Mouse (Mus musculus): ENCODE measurements around the gene Sox14.

Sox14 gene

DNA sequence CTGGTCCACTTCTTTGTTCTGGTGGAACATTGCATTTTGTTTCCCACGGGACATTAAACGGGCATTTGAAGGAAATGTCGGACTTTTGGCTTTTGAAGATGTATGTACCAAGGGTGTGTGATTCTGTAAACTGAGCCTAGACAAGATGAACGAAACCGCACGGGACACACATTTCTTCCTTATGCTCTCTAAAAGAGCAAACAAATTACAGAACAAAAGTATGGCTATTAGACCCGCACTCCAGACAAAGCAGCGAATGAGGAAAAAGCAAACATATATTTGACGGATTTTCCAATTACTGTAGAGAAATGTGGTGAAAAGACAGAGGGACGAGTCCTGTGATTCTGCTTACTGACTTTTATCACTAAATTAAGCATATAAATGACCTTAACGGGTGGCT is 7.9 kb downstream of the Sox14 start:
- Histone ChIP-seq H3K4me1 (replicated peaks; ENCODE audit: low read depth, low read length) (peaks cover 48% of the 10 kb centered on the region), H3K27me3 (ENCODE audit: insufficient read depth, low read length) (peaks cover 98% of the 10 kb centered on the region), H3K4me3 (replicated peaks; ENCODE audit: low read length) (no peak overlapping the region), H3K36me3 (ENCODE audit: insufficient read depth, low read length) (no peaks in the 10 kb centered on the region), H3K9me3 (ENCODE audit: low read length) (0 out of 2 replicates have a peak, but pooled peaks cover 4% of the 10 kb centered on the region)
- no peak for TF ChIP-seq NANOG (IDR thresholded peaks at IDR 0.05; ENCODE audit: borderline replicate concordance, low read length)
- TF ChIP-seq POU5F1 (IDR thresholded peaks at IDR 0.05; ENCODE audit: borderline replicate concordance, low read length), result no peak
- no peak for TF ChIP-seq CTCF (conservative IDR thresholded peaks at IDR 0.05; ENCODE audit: low read length)

DNA sequence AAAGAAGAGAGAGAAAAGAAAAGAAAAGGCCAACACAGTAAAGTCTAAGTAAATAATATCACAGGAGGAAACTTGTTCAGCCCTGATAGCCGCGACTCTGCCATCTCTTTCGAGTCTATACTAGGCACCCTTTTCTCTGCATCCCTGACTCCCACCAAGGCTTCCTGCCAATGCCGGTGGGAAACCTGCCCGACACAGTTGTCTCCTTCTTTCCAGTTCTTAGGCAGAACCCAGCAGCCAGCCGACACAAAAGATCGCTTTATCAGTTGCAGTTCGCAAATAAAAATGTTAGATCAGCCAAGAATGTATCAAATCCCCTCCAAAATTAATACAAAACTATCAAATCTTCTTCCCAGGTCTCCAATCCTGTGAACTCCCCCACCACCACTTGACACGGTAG is 13.0 kb downstream of the Sox14 start:
- Histone ChIP-seq H3K9me3 (ENCODE audit: low read length) (0 out of 2 replicates have a peak, but pooled peaks cover 4% of the 10 kb centered on the region), H3K27me3 (ENCODE audit: insufficient read depth, low read length) (peaks cover 76% of the 10 kb centered on the region), H3K36me3 (ENCODE audit: insufficient read depth, low read length) (no peaks in the 10 kb centered on the region), H3K4me3 (replicated peaks; ENCODE audit: low read length) (no peak overlapping the region), H3K4me1 (replicated peaks; ENCODE audit: low read depth, low read length) (0 out of 2 replicates have a peak, but pooled peaks cover under 1% of the 10 kb centered on the region)
- TF ChIP-seq CTCF (conservative IDR thresholded peaks at IDR 0.05; ENCODE audit: low read length) (no peak), NANOG (IDR thresholded peaks at IDR 0.05; ENCODE audit: borderline replicate concordance, low read length) (no peak), POU5F1 (IDR thresholded peaks at IDR 0.05; ENCODE audit: borderline replicate concordance, low read length) (no peak)

DNA sequence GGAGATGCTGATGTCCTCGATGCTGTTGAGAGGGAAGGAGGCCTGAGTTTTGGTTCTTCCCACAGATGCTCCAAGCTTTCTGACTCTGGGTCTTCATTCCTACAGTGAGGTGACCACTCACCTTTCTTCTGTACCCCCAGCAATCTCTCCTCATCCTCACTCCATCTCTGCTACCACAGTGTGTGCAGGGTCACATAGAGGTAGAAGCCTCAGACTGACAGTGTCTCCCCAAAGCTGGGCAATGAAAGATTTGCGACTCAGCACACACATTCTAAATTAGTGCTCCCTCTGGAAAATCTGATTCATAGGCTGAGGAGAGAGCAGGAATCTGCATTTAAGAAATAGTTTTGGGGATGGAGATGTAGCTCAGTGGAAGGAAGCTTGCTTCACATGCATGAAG is 21.5 kb downstream of the Sox14 start:
- no peaks in the 10 kb centered on the region for H3K36me3 ChIP-seq (ENCODE audit: insufficient read depth, low read length)
- H3K4me3 ChIP-seq (replicated peaks; ENCODE audit: low read length), result no peak overlapping the region
- no peaks in the 10 kb centered on the region for H3K4me1 ChIP-seq (replicated peaks; ENCODE audit: low read depth, low read length)
- H3K27me3 ChIP-seq (ENCODE audit: insufficient read depth, low read length), result peaks cover 15% of the 10 kb centered on the region
- H3K9me3 ChIP-seq (ENCODE audit: low read length), result no peaks in the 10 kb centered on the region
- no peak for TF ChIP-seq CTCF (conservative IDR thresholded peaks at IDR 0.05; ENCODE audit: low read length)
- TF ChIP-seq POU5F1 (IDR thresholded peaks at IDR 0.05; ENCODE audit: borderline replicate concordance, low read length), result no peak
- TF ChIP-seq NANOG (IDR thresholded peaks at IDR 0.05; ENCODE audit: borderline replicate concordance, low read length), result no peak

DNA sequence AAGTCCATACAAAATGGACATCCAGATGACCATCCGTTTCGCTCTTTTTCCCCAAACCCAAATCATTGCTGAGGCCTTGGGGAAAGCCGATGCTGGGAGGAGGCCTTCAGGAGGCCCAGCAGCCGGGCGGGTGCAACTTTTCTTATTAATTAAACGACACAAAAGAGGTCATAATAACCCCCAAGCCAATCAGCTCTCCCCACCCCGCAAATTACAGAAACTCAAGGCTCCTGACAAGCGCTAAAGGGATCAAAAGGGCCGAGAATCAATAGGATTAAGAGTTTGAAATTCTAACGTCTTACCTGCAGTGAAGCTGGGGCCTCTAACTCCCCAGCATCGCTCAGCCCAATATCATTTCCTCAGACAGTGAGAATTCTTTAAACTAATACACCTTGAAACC is 22.6 kb downstream of the Sox14 start:
- TF ChIP-seq NANOG (IDR thresholded peaks at IDR 0.05; ENCODE audit: borderline replicate concordance, low read length), result no peak
- TF ChIP-seq CTCF (conservative IDR thresholded peaks at IDR 0.05; ENCODE audit: low read length), result no peak
- TF ChIP-seq POU5F1 (IDR thresholded peaks at IDR 0.05; ENCODE audit: borderline replicate concordance, low read length), result no peak
- H3K4me3 ChIP-seq (replicated peaks; ENCODE audit: low read length), result no peak overlapping the region
- H3K36me3 ChIP-seq (ENCODE audit: insufficient read depth, low read length), result no peaks in the 10 kb centered on the region
- H3K4me1 ChIP-seq (replicated peaks; ENCODE audit: low read depth, low read length), result no peaks in the 10 kb centered on the region
- H3K9me3 ChIP-seq (ENCODE audit: low read length), result no peaks in the 10 kb centered on the region
- H3K27me3 ChIP-seq (ENCODE audit: insufficient read depth, low read length), result peaks cover 9% of the 10 kb centered on the region

DNA sequence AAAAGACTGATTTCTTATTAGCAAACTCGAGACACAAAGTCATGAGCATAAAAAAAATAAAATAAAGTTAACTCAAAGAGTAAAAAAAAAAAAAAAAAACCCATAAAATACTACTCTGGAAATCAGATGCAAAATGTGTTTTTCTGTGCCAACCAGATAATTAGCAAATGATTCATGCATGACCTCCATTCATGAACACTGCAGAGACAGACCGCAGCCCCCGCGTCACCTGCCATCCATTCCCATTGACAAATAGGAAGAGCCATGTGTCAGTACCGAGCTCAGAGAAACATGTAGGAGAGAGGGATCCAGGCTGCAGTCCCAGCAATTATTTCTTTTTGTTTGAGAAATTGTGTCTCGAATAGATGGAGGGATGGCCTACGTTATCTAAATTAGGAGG is 25.6 kb downstream of the Sox14 start:
- Histone ChIP-seq H3K9me3 (ENCODE audit: low read length) (no peaks in the 10 kb centered on the region), H3K4me3 (replicated peaks; ENCODE audit: low read length) (no peak overlapping the region), H3K36me3 (ENCODE audit: insufficient read depth, low read length) (no peaks in the 10 kb centered on the region), H3K4me1 (replicated peaks; ENCODE audit: low read depth, low read length) (no peaks in the 10 kb centered on the region), H3K27me3 (ENCODE audit: insufficient read depth, low read length) (peaks cover 6% of the 10 kb centered on the region)
- TF ChIP-seq POU5F1 (IDR thresholded peaks at IDR 0.05; ENCODE audit: borderline replicate concordance, low read length) (no peak), NANOG (IDR thresholded peaks at IDR 0.05; ENCODE audit: borderline replicate concordance, low read length) (no peak), CTCF (conservative IDR thresholded peaks at IDR 0.05; ENCODE audit: low read length) (no peak)

DNA sequence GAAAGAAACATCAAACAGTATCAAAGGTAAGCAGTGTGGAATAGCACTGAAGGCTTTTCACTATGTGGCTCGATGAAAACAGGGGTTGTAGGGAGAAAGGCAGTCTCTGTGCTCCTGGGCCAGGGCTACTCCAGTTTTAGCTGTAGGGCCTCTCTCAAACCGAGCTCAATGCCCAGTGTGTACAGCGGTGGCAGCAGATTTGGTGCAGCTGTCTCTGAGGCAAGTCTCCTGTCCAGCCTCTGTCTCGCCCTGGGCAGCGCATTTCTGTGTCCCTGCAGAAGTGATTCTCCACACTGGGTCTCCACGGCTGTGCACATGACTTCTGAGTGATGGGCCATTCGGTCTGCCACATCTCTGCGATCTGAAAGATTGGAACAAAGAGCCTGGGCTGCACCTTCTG is 27.6 kb downstream of the Sox14 start:
- no peak for TF ChIP-seq CTCF (conservative IDR thresholded peaks at IDR 0.05; ENCODE audit: low read length)
- no peak for TF ChIP-seq NANOG (IDR thresholded peaks at IDR 0.05; ENCODE audit: borderline replicate concordance, low read length)
- TF ChIP-seq POU5F1 (IDR thresholded peaks at IDR 0.05; ENCODE audit: borderline replicate concordance, low read length), result no peak
- Histone ChIP-seq H3K9me3 (ENCODE audit: low read length) (no peaks in the 10 kb centered on the region), H3K4me3 (replicated peaks; ENCODE audit: low read length) (no peak overlapping the region), H3K4me1 (replicated peaks; ENCODE audit: low read depth, low read length) (no peaks in the 10 kb centered on the region), H3K27me3 (ENCODE audit: insufficient read depth, low read length) (no peaks in the 10 kb centered on the region), H3K36me3 (ENCODE audit: insufficient read depth, low read length) (no peaks in the 10 kb centered on the region)

DNA sequence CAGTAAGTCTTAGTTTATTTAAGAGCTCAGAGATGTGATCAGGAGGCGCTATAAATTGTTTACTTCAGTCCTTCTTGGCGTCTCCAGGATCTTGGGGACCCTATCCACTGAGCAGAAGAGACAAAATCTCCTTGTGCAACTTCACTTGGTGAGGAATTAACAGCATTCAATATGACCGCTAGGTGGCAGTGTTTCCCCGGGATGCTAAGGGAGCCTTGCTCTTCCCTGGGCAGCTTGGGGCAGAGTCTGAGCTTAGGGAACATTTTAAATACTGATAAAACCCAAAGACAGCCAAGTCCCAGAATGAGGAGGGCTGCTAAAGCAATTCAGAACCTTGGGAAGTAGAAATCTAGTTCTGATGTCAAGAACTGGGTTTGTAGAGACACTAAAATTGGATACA is 29.1 kb downstream of the Sox14 start:
- Histone ChIP-seq H3K27me3 (ENCODE audit: insufficient read depth, low read length) (no peaks in the 10 kb centered on the region), H3K9me3 (ENCODE audit: low read length) (no peaks in the 10 kb centered on the region), H3K4me3 (replicated peaks; ENCODE audit: low read length) (no peak overlapping the region), H3K36me3 (ENCODE audit: insufficient read depth, low read length) (no peaks in the 10 kb centered on the region), H3K4me1 (replicated peaks; ENCODE audit: low read depth, low read length) (no peaks in the 10 kb centered on the region)
- no peak for TF ChIP-seq NANOG (IDR thresholded peaks at IDR 0.05; ENCODE audit: borderline replicate concordance, low read length)
- no peak for TF ChIP-seq POU5F1 (IDR thresholded peaks at IDR 0.05; ENCODE audit: borderline replicate concordance, low read length)
- TF ChIP-seq CTCF (conservative IDR thresholded peaks at IDR 0.05; ENCODE audit: low read length), result peak; percentile 64

DNA sequence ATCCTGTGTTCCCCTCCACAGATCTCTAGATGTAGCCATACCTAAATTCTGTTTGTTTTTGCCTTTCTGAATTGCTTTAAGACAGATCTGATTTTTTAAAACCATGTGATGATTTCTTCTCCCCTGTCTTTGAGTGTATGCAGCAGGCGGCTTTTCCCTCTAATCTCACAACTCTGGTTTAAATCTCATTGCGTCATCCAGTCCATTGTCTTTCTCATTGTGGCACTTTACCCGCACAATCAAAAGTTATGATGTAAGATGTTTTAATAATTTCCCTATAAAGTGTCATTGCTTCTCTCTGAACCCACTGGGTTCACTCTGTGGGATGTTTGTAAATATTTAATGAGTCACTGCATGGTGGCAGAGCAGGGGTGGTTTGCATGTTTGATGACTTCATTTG is 36.6 kb downstream of the Sox14 start:
- Histone ChIP-seq H3K4me1 (replicated peaks; ENCODE audit: low read depth, low read length) (0 out of 2 replicates have a peak, but pooled peaks cover 5% of the 10 kb centered on the region), H3K27me3 (ENCODE audit: insufficient read depth, low read length) (no peaks in the 10 kb centered on the region), H3K4me3 (replicated peaks; ENCODE audit: low read length) (no peak overlapping the region), H3K9me3 (ENCODE audit: low read length) (no peaks in the 10 kb centered on the region), H3K36me3 (ENCODE audit: insufficient read depth, low read length) (no peaks in the 10 kb centered on the region)
- no peak for TF ChIP-seq POU5F1 (IDR thresholded peaks at IDR 0.05; ENCODE audit: borderline replicate concordance, low read length)
- TF ChIP-seq CTCF (conservative IDR thresholded peaks at IDR 0.05; ENCODE audit: low read length), result no peak
- no peak for TF ChIP-seq NANOG (IDR thresholded peaks at IDR 0.05; ENCODE audit: borderline replicate concordance, low read length)

DNA sequence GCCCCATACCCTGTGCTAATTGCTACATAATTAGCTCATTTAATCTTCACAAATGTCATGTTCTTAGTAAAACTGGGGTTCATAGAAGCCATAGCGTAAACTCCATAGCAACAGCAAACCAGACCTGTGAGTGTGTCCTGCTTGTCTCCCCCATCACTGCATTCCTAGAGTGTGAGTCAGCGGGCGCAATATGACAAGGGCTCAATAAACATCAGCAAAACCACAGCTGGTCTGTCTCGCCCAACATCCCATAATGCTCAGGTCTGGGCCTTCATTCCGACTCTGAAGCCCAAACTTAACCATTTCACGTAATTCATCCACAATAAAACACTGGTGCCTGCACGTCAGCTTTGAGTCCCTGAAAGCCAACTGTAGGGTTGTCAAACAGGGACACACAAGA is 37.1 kb downstream of the Sox14 start:
- Histone ChIP-seq H3K27me3 (ENCODE audit: insufficient read depth, low read length) (no peaks in the 10 kb centered on the region), H3K36me3 (ENCODE audit: insufficient read depth, low read length) (no peaks in the 10 kb centered on the region), H3K9me3 (ENCODE audit: low read length) (no peaks in the 10 kb centered on the region), H3K4me3 (replicated peaks; ENCODE audit: low read length) (no peak overlapping the region), H3K4me1 (replicated peaks; ENCODE audit: low read depth, low read length) (0 out of 2 replicates have a peak, but pooled peaks cover 5% of the 10 kb centered on the region)
- TF ChIP-seq NANOG (IDR thresholded peaks at IDR 0.05; ENCODE audit: borderline replicate concordance, low read length) (no peak), CTCF (conservative IDR thresholded peaks at IDR 0.05; ENCODE audit: low read length) (no peak), POU5F1 (IDR thresholded peaks at IDR 0.05; ENCODE audit: borderline replicate concordance, low read length) (no peak)
